Mouse (Mus musculus): Measurements from ENCODE around the gene Cep85l. TPM values are rescaled to one million over a fixed set of nuclear protein-coding genes. Genes with fewer than 3 reads are reported as not detected.

Gene Cep85l
- polyA plus RNA-seq, 1 experiment: 5.4 TPM

GRCm38 (mm10) chr10:53329257-53329656, 50.5 kb downstream of the Cep85l start:
- TF ChIP-seq CTCF (IDR thresholded peaks at IDR 0.05; ENCODE audit: control insufficient read depth, insufficient read depth, low read length) (no peak), POLR2A (IDR thresholded peaks at IDR 0.05; ENCODE audit: borderline replicate concordance, control insufficient read depth, low read depth, low read length) (no peak)
- no peak overlapping the region for H3K4me3 ChIP-seq (replicated peaks; ENCODE audit: control insufficient read depth, low read depth, low read length)
- H3K27ac ChIP-seq (ENCODE audit: control insufficient read depth, insufficient read depth, low read depth, low read length, poor library complexity): no peak overlapping the region
- WGBS: 78% methylated on average over 3 of the region's 3 CpGs
- no peaks in the 10 kb centered on the region for H3K4me1 ChIP-seq (ENCODE audit: control insufficient read depth, insufficient read depth, low read length)

GRCm38 (mm10) chr10:53326367-53326766, 53.4 kb downstream of the Cep85l start:
- Histone ChIP-seq H3K27ac (ENCODE audit: control insufficient read depth, insufficient read depth, low read depth, low read length, poor library complexity) (no peak overlapping the region), H3K4me1 (ENCODE audit: control insufficient read depth, insufficient read depth, low read length) (no peaks in the 10 kb centered on the region), H3K4me3 (replicated peaks; ENCODE audit: control insufficient read depth, low read depth, low read length) (no peak overlapping the region)
- no peak for TF ChIP-seq CTCF (IDR thresholded peaks at IDR 0.05; ENCODE audit: control insufficient read depth, insufficient read depth, low read length)
- no peak for TF ChIP-seq POLR2A (IDR thresholded peaks at IDR 0.05; ENCODE audit: borderline replicate concordance, control insufficient read depth, low read depth, low read length)

DNA sequence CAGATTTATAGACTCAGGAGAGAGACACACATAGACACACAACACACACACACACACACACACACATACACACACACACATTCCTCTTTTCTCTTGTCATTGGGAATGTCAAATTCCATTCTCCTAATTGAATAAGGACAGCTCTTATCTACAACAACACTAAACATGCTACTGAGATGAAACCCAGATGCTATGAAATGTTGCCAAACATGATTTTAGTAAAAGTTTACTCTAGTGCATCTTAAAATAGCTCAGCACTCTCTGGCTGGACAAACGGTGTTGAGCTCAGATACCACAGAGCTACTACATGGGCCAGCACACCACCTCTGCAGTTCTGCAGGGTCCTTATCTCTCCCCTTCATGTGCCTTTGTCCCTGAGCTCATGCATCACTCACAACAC, 55.1 kb downstream of the Cep85l start:
- no peak for TF ChIP-seq POLR2A (IDR thresholded peaks at IDR 0.05; ENCODE audit: borderline replicate concordance, control insufficient read depth, low read depth, low read length)
- TF ChIP-seq CTCF (IDR thresholded peaks at IDR 0.05; ENCODE audit: control insufficient read depth, insufficient read depth, low read length): no peak
- 15% methylated on average over 1 of the region's 1 CpGs for WGBS
- Histone ChIP-seq H3K4me3 (replicated peaks; ENCODE audit: control insufficient read depth, low read depth, low read length) (no peak overlapping the region), H3K27ac (ENCODE audit: control insufficient read depth, insufficient read depth, low read depth, low read length, poor library complexity) (no peak overlapping the region), H3K4me1 (ENCODE audit: control insufficient read depth, insufficient read depth, low read length) (no peaks in the 10 kb centered on the region)

DNA sequence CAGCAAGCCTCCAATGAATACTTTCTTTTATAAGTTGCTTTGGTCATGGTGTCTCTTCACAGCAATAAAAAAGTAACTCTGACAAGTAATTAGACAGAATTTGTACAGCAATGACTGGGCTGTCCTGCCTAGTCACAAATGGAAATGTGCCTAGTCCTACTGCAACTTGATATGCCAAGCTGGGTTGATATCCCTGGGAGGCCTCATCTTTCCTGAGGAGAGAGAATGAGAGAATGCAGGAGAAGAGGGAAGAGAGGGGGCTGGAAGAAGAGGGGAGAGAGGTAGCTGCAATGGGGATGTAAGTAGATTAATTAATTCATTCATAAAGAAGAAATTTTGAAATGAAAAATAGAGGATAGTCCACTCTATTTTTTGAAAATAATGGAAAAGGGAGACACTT, 56.4 kb downstream of the Cep85l start:
- H3K27ac ChIP-seq (ENCODE audit: control insufficient read depth, insufficient read depth, low read depth, low read length, poor library complexity): no peak overlapping the region
- TF ChIP-seq CTCF (IDR thresholded peaks at IDR 0.05; ENCODE audit: control insufficient read depth, insufficient read depth, low read length) (no peak), POLR2A (IDR thresholded peaks at IDR 0.05; ENCODE audit: borderline replicate concordance, control insufficient read depth, low read depth, low read length) (no peak)
- H3K4me1 ChIP-seq (ENCODE audit: control insufficient read depth, insufficient read depth, low read length): no peaks in the 10 kb centered on the region
- H3K4me3 ChIP-seq (replicated peaks; ENCODE audit: control insufficient read depth, low read depth, low read length): no peak overlapping the region

GRCm38 (mm10) chr10:53306674-53307073, 73.1 kb downstream of the Cep85l start:
- Histone ChIP-seq H3K4me1 (ENCODE audit: control insufficient read depth, insufficient read depth, low read length) (no peaks in the 10 kb centered on the region), H3K4me3 (replicated peaks; ENCODE audit: control insufficient read depth, low read depth, low read length) (no peak overlapping the region), H3K27ac (ENCODE audit: control insufficient read depth, insufficient read depth, low read depth, low read length, poor library complexity) (no peak overlapping the region)
- 90% methylated on average over 3 of the region's 3 CpGs for WGBS
- TF ChIP-seq POLR2A (IDR thresholded peaks at IDR 0.05; ENCODE audit: borderline replicate concordance, control insufficient read depth, low read depth, low read length) (no peak), CTCF (IDR thresholded peaks at IDR 0.05; ENCODE audit: control insufficient read depth, insufficient read depth, low read length) (no peak)

- Histone ChIP-seq H3K4me1 (ENCODE audit: control insufficient read depth, insufficient read depth, low read length) (no peaks in the 10 kb centered on the region), H3K4me3 (replicated peaks; ENCODE audit: control insufficient read depth, low read depth, low read length) (no peak overlapping the region)
- WGBS: 68% methylated on average over 3 of the region's 3 CpGs
Measured at GRCm38 (mm10) chr10:53305867-53306266, 73.9 kb downstream of the Cep85l start.

GRCm38 (mm10) chr10:53285147-53285546, 94.6 kb downstream of the Cep85l start:
- H3K27ac ChIP-seq (ENCODE audit: control insufficient read depth, insufficient read depth, low read depth, low read length, poor library complexity): no peak overlapping the region
- TF ChIP-seq POLR2A (IDR thresholded peaks at IDR 0.05; ENCODE audit: borderline replicate concordance, control insufficient read depth, low read depth, low read length): no peak
- TF ChIP-seq CTCF (IDR thresholded peaks at IDR 0.05; ENCODE audit: control insufficient read depth, insufficient read depth, low read length): no peak
- no peaks in the 10 kb centered on the region; the same call in 1 of the 2 replicates for H3K4me1 ChIP-seq (ENCODE audit: control insufficient read depth, insufficient read depth, low read length)
- no peak overlapping the region for H3K4me3 ChIP-seq (replicated peaks; ENCODE audit: control insufficient read depth, low read depth, low read length)

More at GRCm38 (mm10) chr10:53305867-53306266, 73.9 kb downstream of the Cep85l start:
- TF ChIP-seq CTCF (IDR thresholded peaks at IDR 0.05; ENCODE audit: control insufficient read depth, insufficient read depth, low read length): no peak
- no peak for TF ChIP-seq POLR2A (IDR thresholded peaks at IDR 0.05; ENCODE audit: borderline replicate concordance, control insufficient read depth, low read depth, low read length)
- no peak overlapping the region for H3K27ac ChIP-seq (ENCODE audit: control insufficient read depth, insufficient read depth, low read depth, low read length, poor library complexity)

GRCm38 (mm10) chr10:53272228-53272627, 107.5 kb downstream of the Cep85l start:
- Histone ChIP-seq H3K4me1 (ENCODE audit: control insufficient read depth, insufficient read depth, low read length) (no peaks in the 10 kb centered on the region), H3K27ac (ENCODE audit: control insufficient read depth, insufficient read depth, low read depth, low read length, poor library complexity) (no peak overlapping the region), H3K4me3 (replicated peaks; ENCODE audit: control insufficient read depth, low read depth, low read length) (no peak overlapping the region)
- no peak for TF ChIP-seq POLR2A (IDR thresholded peaks at IDR 0.05; ENCODE audit: borderline replicate concordance, control insufficient read depth, low read depth, low read length)
- TF ChIP-seq CTCF (IDR thresholded peaks at IDR 0.05; ENCODE audit: control insufficient read depth, insufficient read depth, low read length): no peak

- WGBS: 62% methylated on average over 1 of the region's 1 CpGs
- H3K4me1 ChIP-seq (ENCODE audit: control insufficient read depth, insufficient read depth, low read length): no peaks in the 10 kb centered on the region
- TF ChIP-seq CTCF (IDR thresholded peaks at IDR 0.05; ENCODE audit: control insufficient read depth, insufficient read depth, low read length): no peak
- no peak for TF ChIP-seq POLR2A (IDR thresholded peaks at IDR 0.05; ENCODE audit: borderline replicate concordance, control insufficient read depth, low read depth, low read length)
Measured at GRCm38 (mm10) chr10:53262021-53262420, 117.7 kb downstream of the Cep85l start.

More at GRCm38 (mm10) chr10:53262021-53262420, 117.7 kb downstream of the Cep85l start:
- H3K4me3 ChIP-seq (replicated peaks; ENCODE audit: control insufficient read depth, low read depth, low read length): no peak overlapping the region
- H3K27ac ChIP-seq (ENCODE audit: control insufficient read depth, insufficient read depth, low read depth, low read length, poor library complexity): no peak overlapping the region

All from bone marrow, adult 2 months (tissue).